Mouse (Mus musculus): ENCODE data around the gene Poc1a. TPM values are rescaled to one million over a fixed set of nuclear protein-coding genes. Genes with fewer than 3 reads are reported as not detected.

Poc1a gene
- polyA plus RNA-seq, 1 experiment from 2014 or later: 42.7 TPM

DNA sequence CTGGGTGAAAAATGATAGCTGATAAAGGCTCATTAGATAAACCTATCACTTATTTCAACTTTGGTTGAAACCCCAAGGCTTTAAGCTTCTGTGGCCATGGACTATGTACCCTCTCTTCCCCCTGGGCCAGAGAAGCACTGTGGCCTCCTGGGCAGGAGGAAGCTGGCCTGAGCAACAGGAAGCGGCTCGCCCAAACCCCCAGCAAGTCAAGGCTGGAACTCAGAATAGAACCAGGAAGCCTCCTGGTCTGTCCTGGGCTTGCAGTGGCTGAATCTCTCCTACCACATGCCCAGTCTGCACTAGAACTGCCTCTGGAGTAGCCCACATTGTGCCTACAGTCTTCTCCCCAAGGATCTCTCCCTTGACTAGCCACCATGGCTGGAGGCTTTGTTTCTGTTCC, 27.7 kb downstream of the Poc1a start:
- H3K27ac ChIP-seq: peak overlapping the region; percentile 58
- no peaks in the 10 kb centered on the region for H3K9me3 ChIP-seq
- H3K36me3 ChIP-seq (replicated peaks): peaks cover 30% of the 10 kb centered on the region
- WGBS: 87% methylated on average over 2 of the region's 2 CpGs
- no peak overlapping the region for H3K4me3 ChIP-seq
- no peak for DNase-seq (ENCODE audit: extremely low spot score, low spot score)
- no peaks in the 10 kb centered on the region for H3K27me3 ChIP-seq (ENCODE audit: poor library complexity, severe bottlenecking)
- H3K4me1 ChIP-seq: peaks cover 23% of the 10 kb centered on the region

DNA sequence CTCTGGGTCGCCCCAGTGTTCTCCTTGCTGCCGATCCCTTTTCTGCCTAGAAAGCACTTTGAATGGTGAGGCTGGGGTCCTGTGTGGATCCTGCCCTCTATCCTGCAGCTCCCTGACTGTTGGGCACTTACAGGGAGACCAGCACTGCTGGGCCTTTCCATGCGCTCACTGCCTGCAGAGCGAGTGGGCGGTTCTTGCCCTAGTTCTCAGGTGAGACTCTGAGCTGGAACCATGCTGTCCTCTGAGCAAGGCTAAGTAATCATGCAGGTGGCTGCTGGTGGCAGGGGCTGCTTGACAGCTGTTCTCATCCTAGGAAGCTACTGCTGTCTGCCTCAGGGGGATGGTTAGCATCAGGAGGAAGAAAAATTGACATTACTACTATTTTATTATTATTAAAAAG, 28.1 kb downstream of the Poc1a start:
- 90% methylated on average over 5 of the region's 5 CpGs for WGBS
- peaks cover 30% of the 10 kb centered on the region for H3K36me3 ChIP-seq (replicated peaks)
- peak overlapping the region; percentile 58 for H3K27ac ChIP-seq
- DNase-seq (ENCODE audit: extremely low spot score, low spot score): no peak
- H3K4me1 ChIP-seq: peaks cover 22% of the 10 kb centered on the region
- no peaks in the 10 kb centered on the region for H3K9me3 ChIP-seq
- H3K4me3 ChIP-seq: no peak overlapping the region
- no peaks in the 10 kb centered on the region for H3K27me3 ChIP-seq (ENCODE audit: poor library complexity, severe bottlenecking)

DNA sequence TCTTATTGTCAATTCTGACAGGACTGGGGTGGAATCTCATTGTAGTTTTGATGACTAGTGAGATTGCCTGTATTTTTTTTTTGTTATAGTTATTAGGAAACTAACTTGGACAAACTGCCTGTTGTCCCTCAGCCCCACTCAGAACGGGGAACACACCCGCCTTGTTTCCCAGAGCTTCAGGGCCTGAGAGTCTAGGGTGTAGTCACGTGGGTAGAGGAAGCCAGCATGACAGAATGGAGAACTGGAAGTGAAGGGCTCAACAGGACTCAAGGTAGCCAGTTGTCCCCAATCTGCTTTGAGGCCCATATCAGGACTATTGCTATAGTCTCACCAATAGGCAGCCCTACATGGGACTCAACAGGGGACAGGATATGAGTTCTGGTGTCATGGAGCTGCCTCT, 29.0 kb downstream of the Poc1a start:
- Histone ChIP-seq H3K36me3 (replicated peaks) (peaks cover 30% of the 10 kb centered on the region), H3K4me3 (no peak overlapping the region), H3K9me3 (no peaks in the 10 kb centered on the region), H3K27me3 (ENCODE audit: poor library complexity, severe bottlenecking) (no peaks in the 10 kb centered on the region), H3K4me1 (peaks cover 25% of the 10 kb centered on the region), H3K27ac (no peak overlapping the region)
- no peak for DNase-seq (ENCODE audit: extremely low spot score, low spot score)
- WGBS: 88% methylated on average over 3 of the region's 3 CpGs

DNA sequence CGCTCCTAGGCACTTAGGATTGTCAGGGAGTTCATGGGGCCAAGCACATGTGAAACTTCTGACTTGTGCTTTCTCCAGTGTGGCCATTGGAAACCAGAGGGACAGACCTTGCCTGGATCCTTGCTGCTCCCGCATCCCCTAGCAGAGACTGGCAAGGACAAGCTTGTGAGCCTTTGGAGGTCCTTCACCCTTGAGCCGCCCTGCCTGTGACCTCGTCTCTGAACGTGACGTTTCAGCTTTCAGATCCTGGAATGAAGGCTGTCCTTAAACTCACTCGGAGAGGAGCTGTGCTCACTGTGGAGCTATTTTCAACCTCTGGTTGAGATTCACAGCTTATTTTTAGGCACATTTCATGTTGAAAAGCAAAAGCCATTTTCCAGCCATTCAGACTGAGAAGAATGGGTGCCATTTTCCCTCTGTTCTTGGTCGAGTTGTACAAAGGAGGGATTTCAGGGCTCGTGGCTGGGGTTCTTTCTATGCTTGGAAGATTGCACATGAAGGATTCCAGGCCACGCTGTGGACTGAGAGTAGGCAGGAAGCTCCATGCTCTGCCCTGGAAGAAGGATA, 30.8 kb downstream of the Poc1a start:
- Histone ChIP-seq H3K27ac (peak overlapping the region; percentile 32; the same call in 1 of the 2 replicates), H3K9me3 (no peaks in the 10 kb centered on the region), H3K4me1 (peaks cover 25% of the 10 kb centered on the region), H3K27me3 (ENCODE audit: poor library complexity, severe bottlenecking) (no peaks in the 10 kb centered on the region), H3K36me3 (replicated peaks) (peaks cover 34% of the 10 kb centered on the region), H3K4me3 (no peak overlapping the region)
- 76% methylated on average over 10 of the region's 10 CpGs for WGBS
- no peak for DNase-seq (ENCODE audit: extremely low spot score, low spot score)

DNA sequence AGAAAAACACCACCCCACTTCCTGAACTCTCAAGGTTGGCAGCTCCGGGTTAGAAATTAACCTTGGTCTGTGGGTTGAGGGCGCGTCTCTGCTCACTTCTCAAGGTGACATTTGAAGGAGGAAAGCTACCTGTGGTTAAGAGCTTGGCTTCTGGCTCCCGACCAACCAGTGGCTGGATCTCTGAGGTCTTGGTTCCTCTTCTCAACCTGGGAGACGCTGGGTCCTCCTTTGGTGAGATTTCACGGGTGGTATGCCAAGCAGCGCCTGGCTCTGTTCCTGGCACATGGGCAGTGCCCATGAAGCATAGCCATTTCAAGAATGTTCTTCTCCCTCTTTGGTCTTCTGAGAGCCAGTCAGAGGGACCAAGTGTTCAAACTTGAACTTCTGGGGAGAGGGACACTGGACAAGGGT, 32.1 kb downstream of the Poc1a start:
- WGBS: 95% methylated on average over 7 of the region's 7 CpGs
- Histone ChIP-seq H3K9me3 (no peaks in the 10 kb centered on the region), H3K4me3 (no peak overlapping the region), H3K4me1 (peaks cover 25% of the 10 kb centered on the region), H3K36me3 (replicated peaks) (peaks cover 35% of the 10 kb centered on the region), H3K27ac (no peak overlapping the region), H3K27me3 (ENCODE audit: poor library complexity, severe bottlenecking) (no peaks in the 10 kb centered on the region)
- no peak for DNase-seq (ENCODE audit: extremely low spot score, low spot score)

DNA sequence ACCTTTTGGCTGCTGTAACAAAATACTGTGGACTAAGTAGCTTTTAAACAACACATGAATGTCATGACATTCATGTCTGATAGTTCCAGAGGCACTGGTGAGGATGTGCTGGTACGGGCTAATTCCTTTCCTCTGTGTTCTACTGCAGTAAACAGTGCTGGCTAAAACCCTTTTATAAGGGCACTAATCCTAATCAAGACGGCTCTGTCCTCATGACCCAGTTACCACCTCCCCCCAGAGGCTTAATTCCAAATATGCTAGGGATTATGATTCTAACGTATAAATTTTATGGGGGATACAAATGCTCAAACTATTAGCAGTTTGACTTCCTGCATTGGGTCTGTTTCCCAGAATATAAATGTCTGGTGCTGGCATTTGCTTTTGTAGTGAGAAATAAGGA, 33.3 kb downstream of the Poc1a start:
- Histone ChIP-seq H3K9me3 (no peaks in the 10 kb centered on the region), H3K4me3 (no peak overlapping the region), H3K27ac (no peak overlapping the region), H3K36me3 (replicated peaks) (peaks cover 25% of the 10 kb centered on the region), H3K4me1 (peaks cover 32% of the 10 kb centered on the region), H3K27me3 (ENCODE audit: poor library complexity, severe bottlenecking) (no peaks in the 10 kb centered on the region)
- DNase-seq (ENCODE audit: extremely low spot score, low spot score): no peak
- 54% methylated on average over 3 of the region's 3 CpGs for WGBS

DNA sequence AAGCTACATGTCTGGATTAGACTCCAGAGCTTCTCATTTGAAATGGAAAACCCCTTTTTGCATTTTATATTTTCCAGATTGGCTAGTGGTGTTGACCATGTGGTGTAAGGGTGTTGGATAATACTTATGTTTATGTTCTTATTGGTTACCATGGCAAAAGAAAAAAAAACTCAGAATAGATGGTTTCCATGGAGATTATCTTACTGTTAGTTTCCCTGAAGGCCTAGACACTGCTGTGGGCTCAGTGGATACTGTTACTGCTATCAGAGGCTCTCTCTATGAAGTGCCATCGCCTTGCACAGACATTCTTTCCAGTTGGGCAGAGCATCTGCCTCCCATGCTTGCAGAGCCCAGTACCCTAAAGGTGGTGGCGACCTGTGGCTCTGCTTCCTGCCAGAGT, 37.2 kb downstream of the Poc1a start:
- Histone ChIP-seq H3K9me3 (no peaks in the 10 kb centered on the region), H3K4me1 (peaks cover 40% of the 10 kb centered on the region), H3K27ac (no peak overlapping the region), H3K27me3 (ENCODE audit: poor library complexity, severe bottlenecking) (no peaks in the 10 kb centered on the region), H3K4me3 (no peak overlapping the region), H3K36me3 (replicated peaks) (peaks cover 24% of the 10 kb centered on the region)
- 89% methylated on average over 2 of the region's 2 CpGs for WGBS
- DNase-seq (ENCODE audit: extremely low spot score, low spot score): no peak

DNA sequence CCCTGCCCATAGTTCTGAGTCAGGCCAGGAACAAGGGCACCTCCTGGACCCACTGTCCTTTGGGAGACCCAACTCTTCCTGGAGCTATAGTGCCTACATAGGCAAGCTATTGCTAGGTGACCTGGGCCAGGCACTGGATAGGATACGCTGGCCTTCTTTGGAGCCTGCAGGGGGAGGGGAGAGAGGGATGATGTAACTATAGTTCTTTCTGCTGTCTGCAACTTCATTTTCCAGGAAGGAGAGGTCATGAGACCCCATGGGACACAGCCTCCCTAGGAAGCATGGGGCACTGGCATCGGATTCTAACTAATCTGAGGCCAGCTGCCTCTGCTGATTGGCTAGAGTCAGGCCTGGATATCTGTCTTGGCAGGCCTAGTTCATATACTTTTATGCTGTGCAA, 38.2 kb downstream of the Poc1a start:
- no peak for DNase-seq (ENCODE audit: extremely low spot score, low spot score)
- no peaks in the 10 kb centered on the region for H3K9me3 ChIP-seq
- peaks cover 38% of the 10 kb centered on the region for H3K4me1 ChIP-seq
- H3K27ac ChIP-seq: 0 out of 2 replicates have a peak overlapping the region, but pooled peaks have one; percentile 1
- 68% methylated on average over 2 of the region's 2 CpGs for WGBS
- H3K27me3 ChIP-seq (ENCODE audit: poor library complexity, severe bottlenecking): no peaks in the 10 kb centered on the region
- peaks cover 22% of the 10 kb centered on the region for H3K36me3 ChIP-seq (replicated peaks)
- H3K4me3 ChIP-seq: no peak overlapping the region

DNA sequence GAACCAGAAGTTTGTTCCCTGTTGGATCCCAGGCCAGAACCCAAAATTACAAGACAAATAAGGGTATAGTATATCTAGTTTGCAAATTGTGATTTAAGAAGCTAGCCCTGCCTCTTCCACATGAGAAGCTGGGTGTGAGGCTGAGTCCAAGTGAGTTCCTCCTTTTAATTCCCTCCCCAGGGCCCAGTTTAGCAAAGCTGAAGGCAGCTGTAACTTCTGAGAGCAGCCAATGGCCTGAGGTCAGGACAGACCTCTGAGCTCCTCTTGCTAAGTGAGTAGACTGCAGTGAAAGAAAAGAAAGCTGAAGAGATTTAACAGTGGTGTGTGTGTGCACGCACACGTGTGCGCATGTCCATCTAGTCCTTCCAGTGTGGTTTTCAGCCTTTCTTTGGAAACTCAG, 41.6 kb downstream of the Poc1a start:
- no peak overlapping the region for H3K4me3 ChIP-seq
- no peaks in the 10 kb centered on the region for H3K9me3 ChIP-seq
- H3K36me3 ChIP-seq (replicated peaks): peaks cover 14% of the 10 kb centered on the region
- peak overlapping the region; percentile 26; the same call in 1 of the 2 replicates for H3K27ac ChIP-seq
- H3K27me3 ChIP-seq (ENCODE audit: poor library complexity, severe bottlenecking): no peaks in the 10 kb centered on the region
- H3K4me1 ChIP-seq: peaks cover 41% of the 10 kb centered on the region
- DNase-seq (ENCODE audit: extremely low spot score, low spot score): no peak
- WGBS: 90% methylated on average over 3 of the region's 3 CpGs

DNA sequence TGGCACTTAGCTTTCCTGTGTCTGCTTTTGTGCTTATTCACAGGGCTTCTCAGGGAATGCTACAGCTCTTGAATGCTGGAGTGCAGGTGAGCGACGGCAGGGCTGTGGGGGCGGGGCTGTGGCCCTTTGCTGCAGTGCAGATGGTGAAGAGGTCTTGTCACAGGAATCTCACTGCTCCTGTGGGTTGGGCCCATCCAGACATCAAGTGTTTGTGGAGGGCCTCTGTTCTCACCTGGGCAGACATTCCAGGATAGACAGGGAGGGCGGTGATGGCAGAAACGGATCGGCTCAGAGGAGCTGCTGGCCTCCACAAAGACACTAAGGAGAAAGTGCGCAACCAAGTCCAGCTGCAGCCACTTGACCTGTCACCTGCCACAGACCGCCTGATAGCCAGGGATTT, 45.4 kb downstream of the Poc1a start:
- H3K4me3 ChIP-seq: no peak overlapping the region
- no peak for DNase-seq (ENCODE audit: extremely low spot score, low spot score)
- WGBS: 74% methylated on average over 8 of the region's 8 CpGs
- H3K27ac ChIP-seq: no peak overlapping the region
- peaks cover 29% of the 10 kb centered on the region for H3K4me1 ChIP-seq
- H3K9me3 ChIP-seq: no peaks in the 10 kb centered on the region
- H3K36me3 ChIP-seq (replicated peaks): peaks cover 26% of the 10 kb centered on the region
- H3K27me3 ChIP-seq (ENCODE audit: poor library complexity, severe bottlenecking): no peaks in the 10 kb centered on the region

DNA sequence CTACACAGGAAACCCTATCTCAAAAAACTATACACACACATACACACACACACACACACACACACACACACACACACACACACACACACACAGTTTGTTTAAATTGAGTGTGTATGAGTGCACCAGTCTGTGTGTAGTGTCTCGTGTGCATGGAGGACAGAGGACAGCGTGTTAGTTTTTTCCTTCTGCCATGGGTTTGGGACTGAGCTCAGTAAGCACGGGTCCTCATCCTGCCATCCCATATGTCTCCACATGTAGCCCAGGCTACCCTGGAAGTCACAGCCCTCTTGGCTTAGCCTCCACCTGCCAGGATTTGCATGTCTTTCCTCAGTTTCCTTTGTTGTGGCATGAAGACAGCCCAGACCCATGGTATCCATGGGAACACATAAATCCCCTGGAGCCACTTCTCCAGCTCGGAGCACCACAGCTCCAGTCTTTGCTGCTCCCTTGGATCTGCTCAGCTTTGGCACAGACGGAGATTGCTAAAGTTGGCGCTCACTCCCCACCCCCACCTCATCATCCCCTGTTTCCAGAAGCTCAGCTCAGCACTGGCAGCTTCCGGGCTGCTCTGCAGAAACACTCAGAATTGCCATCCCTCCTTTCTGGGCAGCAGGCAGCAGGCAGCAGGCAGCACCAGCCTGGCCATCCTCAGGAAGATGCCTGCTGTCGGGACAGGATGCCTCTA, 46.4 kb downstream of the Poc1a start:
- 87% methylated on average over 8 of the region's 8 CpGs for WGBS

DNA sequence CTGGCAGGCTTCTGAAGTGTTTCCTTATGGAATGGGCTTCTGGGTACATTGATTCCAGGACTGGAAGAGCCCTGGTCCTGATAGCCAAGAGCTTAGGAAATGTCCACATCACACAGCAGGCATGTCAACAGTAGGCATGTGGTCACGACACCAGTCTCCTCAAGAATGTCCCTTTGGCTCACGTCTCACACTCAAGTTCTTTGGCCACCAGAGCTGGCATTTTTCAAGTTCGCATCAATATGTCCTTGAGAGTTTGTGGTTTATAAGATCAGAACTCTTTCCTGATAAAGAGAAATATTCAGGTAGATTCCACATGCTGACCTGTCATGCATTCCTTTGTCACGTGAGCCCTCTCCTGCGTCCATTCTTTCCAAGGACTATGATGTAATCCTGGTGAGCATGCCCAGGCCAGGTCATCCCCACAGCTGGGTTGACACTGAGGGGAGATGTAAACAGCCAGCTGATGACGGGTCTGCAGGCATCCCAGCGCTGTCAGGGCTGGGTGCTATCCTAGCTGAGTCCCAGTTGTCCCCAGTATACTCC, 47.3 kb downstream of the Poc1a start:
- no peaks in the 10 kb centered on the region for H3K9me3 ChIP-seq
- H3K36me3 ChIP-seq (replicated peaks): peaks cover 24% of the 10 kb centered on the region
- H3K4me3 ChIP-seq: no peak overlapping the region
- no peak for DNase-seq (ENCODE audit: extremely low spot score, low spot score)
- no peaks in the 10 kb centered on the region for H3K27me3 ChIP-seq (ENCODE audit: poor library complexity, severe bottlenecking)
- peaks cover 32% of the 10 kb centered on the region for H3K4me1 ChIP-seq
- no peak overlapping the region for H3K27ac ChIP-seq
- whole genome bisulfite sequencing: 89% methylated on average over 7 of the region's 7 CpGs

More for the DNA sequence above, 46.4 kb downstream of the Poc1a start:
- Histone ChIP-seq H3K27ac (no peak overlapping the region), H3K4me1 (peaks cover 37% of the 10 kb centered on the region), H3K4me3 (no peak overlapping the region), H3K27me3 (ENCODE audit: poor library complexity, severe bottlenecking) (no peaks in the 10 kb centered on the region), H3K36me3 (replicated peaks) (peaks cover 24% of the 10 kb centered on the region), H3K9me3 (no peaks in the 10 kb centered on the region)
- no peak for DNase-seq (ENCODE audit: extremely low spot score, low spot score)

DNA sequence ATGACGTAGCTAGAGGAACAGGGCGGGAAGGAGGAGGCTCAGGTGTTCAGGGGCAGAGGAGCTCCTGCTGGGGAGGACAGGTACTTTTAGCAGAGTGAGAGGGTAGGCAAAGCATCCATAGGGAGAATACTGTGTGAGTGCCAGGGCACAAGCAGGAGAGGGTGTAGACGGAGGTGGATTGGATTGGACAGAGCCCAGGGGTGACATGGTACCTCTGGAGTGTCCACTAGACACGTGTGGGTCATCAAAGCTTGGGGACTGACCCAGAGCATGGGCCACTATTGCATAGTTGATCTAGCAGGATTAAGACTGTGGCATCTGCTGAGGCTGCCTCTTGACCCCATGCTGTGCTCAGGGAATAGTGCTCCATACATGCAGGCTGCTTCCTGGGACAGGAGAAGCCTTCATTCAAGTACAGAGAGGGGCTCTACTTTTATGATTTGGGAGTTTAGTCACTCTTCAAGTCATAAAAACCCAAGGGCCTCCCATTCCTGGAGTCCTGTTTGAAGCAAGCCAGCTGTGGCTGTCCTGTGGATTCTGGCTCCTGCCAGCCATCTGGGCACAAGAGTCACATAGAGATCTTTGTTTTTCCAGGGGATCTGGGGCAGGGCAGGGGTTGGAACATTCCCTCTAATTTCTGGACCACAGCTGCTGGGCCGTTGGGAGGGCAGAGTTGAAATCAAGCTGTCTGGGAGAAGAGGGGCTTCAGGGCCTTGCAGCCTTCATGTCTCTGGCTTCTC, 48.1 kb downstream of the Poc1a start:
- peak overlapping the region; percentile 9; the same call in 1 of the 2 replicates for H3K27ac ChIP-seq
- WGBS: 71% methylated on average over 5 of the region's 5 CpGs
- H3K36me3 ChIP-seq (replicated peaks): peaks cover 24% of the 10 kb centered on the region
- H3K4me3 ChIP-seq: no peak overlapping the region
- H3K4me1 ChIP-seq: peaks cover 32% of the 10 kb centered on the region
- DNase-seq (ENCODE audit: extremely low spot score, low spot score): no peak
- no peaks in the 10 kb centered on the region for H3K9me3 ChIP-seq
- no peaks in the 10 kb centered on the region for H3K27me3 ChIP-seq (ENCODE audit: poor library complexity, severe bottlenecking)

Data from forebrain, embryonic 10.5 days (tissue).